Mouse (Mus musculus) liver, adult 2 months (tissue): ENCODE data around the gene Srgap3. TPM values are rescaled to one million over a fixed set of nuclear protein-coding genes. Genes with fewer than 3 reads are reported as not detected.

ENCODE experiments used
- DNase-seq: peaks from one replicate; pipeline ENCODE4 v3.0.0-alpha.2; 2011; ENCODE audit warnings: low read depth, low spot score; ENCODE audit errors: extremely low read depth
- H3K27ac ChIP-seq: fragments of 200-500 bp; replicated peaks from 2 replicates; pipeline ENCODE4 v1.5.1; 2012; ENCODE audit warnings: low read depth, mild to moderate bottlenecking, control low read depth, inconsistent platforms, low read length; ENCODE audit not compliant: insufficient read depth
- H3K27me3 ChIP-seq: fragments of 200-500 bp; 2 replicates; pipeline ENCODE4 v1.6.1; 2012; ENCODE audit warnings: mild to moderate bottlenecking, moderate library complexity, low read length, inconsistent platforms; ENCODE audit not compliant: control insufficient read depth, insufficient read depth
- H3K36me3 ChIP-seq: fragments of 200-500 bp; 2 replicates; pipeline ENCODE4 v1.6.1; 2012; ENCODE audit warnings: low read length, inconsistent platforms; ENCODE audit not compliant: control insufficient read depth, insufficient read depth
- H3K4me1 ChIP-seq: fragments of 200-500 bp; 2 replicates; pipeline ENCODE4 v1.6.1; 2011; ENCODE audit warnings: low read length; ENCODE audit not compliant: control insufficient read depth, insufficient read depth
- H3K4me3 ChIP-seq: fragments of 200-500 bp; 2 replicates; pipeline ENCODE4 v1.5.1; 2011; ENCODE audit warnings: low read depth, mild to moderate bottlenecking, control low read depth, low read length, moderate library complexity; ENCODE audit not compliant: insufficient read depth
- H3K79me2 ChIP-seq: fragments of 200-500 bp; 2 replicates; pipeline ENCODE4 v1.6.1; 2012; ENCODE audit warnings: inconsistent platforms, mild to moderate bottlenecking, low read length, moderate library complexity; ENCODE audit not compliant: control insufficient read depth, insufficient read depth
- H3K9ac ChIP-seq: fragments of 200-500 bp; 2 replicates; pipeline ENCODE4 v1.6.1; 2012; ENCODE audit warnings: low read depth, mild to moderate bottlenecking, control low read depth, inconsistent platforms, low read length
- CTCF ChIP-seq: fragments of 200-500 bp; IDR thresholded peaks from 2 replicates; pipeline ENCODE4 v1.5.1; 2011; ENCODE audit warnings: low read depth, low read length, control low read depth
- POLR2A ChIP-seq: fragments of 200-500 bp; IDR thresholded peaks from 2 replicates; pipeline ENCODE4 v1.6.1; 2011; ENCODE audit warnings: low read length, control low read depth; ENCODE audit not compliant: insufficient read depth; ENCODE audit errors: extremely low read depth
- WGBS: fragments of 180-500 bp; shearing (Covaris S2); methylation state at CpG from one replicate; pipeline ENCODE4 v1.1.7; 2018; 5-methylcytosine and 5-hydroxymethylcytosine counted together
- polyA plus RNA-seq: library from polyadenylated mRNA; depleted of rRNA; stranded (reverse); fragments of >200 nt; gene quantifications from 2 replicates; pipeline ENCODE4 v1.2.3, GENCODE M21; 2012
- total RNA-seq: library from RNA; depleted of rRNA; stranded (reverse); fragments of >200 nt; gene quantifications from 2 replicates; pipeline ENCODE4 v1.2.3, GENCODE M21; 2014

Gene Srgap3
- total and polyA plus RNA-seq, 2 experiments: 0.69 to 0.83 TPM

DNA sequence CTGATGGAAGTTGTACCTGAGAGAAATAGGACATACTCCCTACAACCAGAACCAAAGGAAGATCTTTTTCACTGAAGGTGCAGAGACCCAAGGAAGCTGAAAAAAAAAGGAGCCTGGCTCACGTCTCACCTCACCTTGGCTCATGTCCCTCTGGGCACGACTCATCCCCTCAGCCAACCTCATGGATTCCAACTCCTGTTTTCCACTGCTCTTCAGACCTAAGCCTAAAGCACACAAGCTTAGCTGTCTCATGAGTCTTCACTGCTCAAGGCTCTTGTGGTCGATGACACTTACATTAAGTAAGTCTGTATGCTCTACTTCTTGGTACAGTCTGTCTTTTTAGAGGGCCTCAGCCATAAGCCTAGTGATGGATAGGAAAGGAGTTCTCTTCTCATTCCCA is 31.9 kb upstream of the Srgap3 start:
- TF ChIP-seq CTCF (no peak), POLR2A (no peak)
- WGBS: 90% methylated on average over 3 of the region's 3 CpGs
- no peak overlapping the region for H3K27ac ChIP-seq
- no peak overlapping the region for H3K9ac ChIP-seq
- H3K4me1 ChIP-seq: no peaks in the 10 kb centered on the region
- H3K27me3 ChIP-seq: no peaks in the 10 kb centered on the region
- H3K36me3 ChIP-seq: no peaks in the 10 kb centered on the region
- no peak for DNase-seq
- no peaks in the 10 kb centered on the region for H3K79me2 ChIP-seq
- H3K4me3 ChIP-seq: no peak overlapping the region

DNA sequence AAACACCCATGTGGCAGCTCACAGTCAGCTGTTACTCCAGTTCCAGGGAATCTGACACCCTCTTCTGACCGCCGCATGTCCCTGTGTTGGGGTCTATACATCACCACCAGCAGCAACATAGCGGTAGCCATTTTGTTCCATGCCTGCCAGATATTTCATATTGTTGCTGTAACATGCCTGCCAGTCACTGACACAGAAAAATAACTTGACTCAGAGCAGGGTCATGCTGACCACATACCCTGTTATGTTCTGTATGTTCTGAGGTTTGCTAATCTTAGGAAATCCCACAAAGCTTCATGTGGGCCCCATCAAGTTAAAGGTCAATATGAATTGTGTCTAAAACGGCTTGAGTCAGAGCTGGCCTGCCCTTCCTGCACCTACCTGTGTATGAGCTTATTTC is 30.2 kb upstream of the Srgap3 start:
- no peaks in the 10 kb centered on the region for H3K4me1 ChIP-seq
- DNase-seq: no peak
- H3K27me3 ChIP-seq: no peaks in the 10 kb centered on the region
- no peak overlapping the region for H3K4me3 ChIP-seq
- H3K27ac ChIP-seq: no peak overlapping the region
- no peaks in the 10 kb centered on the region for H3K36me3 ChIP-seq
- H3K9ac ChIP-seq: no peak overlapping the region
- TF ChIP-seq CTCF (no peak), POLR2A (no peak)
- H3K79me2 ChIP-seq: no peaks in the 10 kb centered on the region
- WGBS: 75% methylated on average over 4 of the region's 4 CpGs

DNA sequence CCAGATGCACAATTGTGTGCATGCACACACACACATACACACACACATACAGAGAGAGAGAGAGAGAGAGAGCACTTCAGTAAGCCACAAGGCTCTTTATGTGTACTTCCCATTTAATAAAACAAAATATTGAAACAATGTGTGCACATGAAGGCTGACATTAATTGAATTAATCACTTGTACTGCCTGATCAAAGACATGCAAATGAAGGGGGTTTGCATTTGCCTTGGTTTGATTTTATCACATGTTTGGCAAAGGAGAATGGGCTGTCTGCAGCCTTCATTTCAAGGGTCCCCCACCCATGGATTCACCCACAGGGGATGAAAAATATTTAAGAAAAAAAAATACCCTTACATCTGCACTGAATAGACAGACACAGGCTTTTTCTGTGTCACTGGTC is 29.5 kb upstream of the Srgap3 start:
- H3K4me3 ChIP-seq: no peak overlapping the region
- DNase-seq: no peak
- H3K79me2 ChIP-seq: no peaks in the 10 kb centered on the region
- no peaks in the 10 kb centered on the region for H3K36me3 ChIP-seq
- no peak for TF ChIP-seq POLR2A
- no peak for TF ChIP-seq CTCF
- no peak overlapping the region for H3K9ac ChIP-seq
- H3K4me1 ChIP-seq: no peaks in the 10 kb centered on the region
- H3K27me3 ChIP-seq: no peaks in the 10 kb centered on the region
- H3K27ac ChIP-seq: no peak overlapping the region

DNA sequence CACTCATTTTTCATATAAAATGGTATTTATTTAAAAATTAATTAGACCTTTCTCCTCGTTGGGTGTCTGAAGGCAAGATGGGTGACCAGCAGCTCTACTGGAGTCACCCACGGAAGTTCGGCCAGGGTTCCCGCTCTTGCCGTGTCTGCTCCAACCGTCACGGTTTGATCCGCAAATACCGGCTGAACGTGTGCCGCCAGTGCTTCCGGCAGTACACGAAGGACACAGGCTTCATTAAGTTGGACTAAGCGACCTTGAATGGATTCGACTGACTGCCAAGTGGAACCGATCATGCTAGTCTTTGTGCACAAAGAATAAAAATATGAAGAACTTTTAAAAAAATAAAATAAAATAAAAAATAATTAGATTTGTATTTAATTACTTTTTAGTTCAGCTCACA is 29.1 kb upstream of the Srgap3 start:
- no peaks in the 10 kb centered on the region for H3K79me2 ChIP-seq
- no peaks in the 10 kb centered on the region for H3K27me3 ChIP-seq
- no peak overlapping the region for H3K27ac ChIP-seq
- no peaks in the 10 kb centered on the region for H3K36me3 ChIP-seq
- TF ChIP-seq POLR2A (no peak), CTCF (no peak)
- H3K4me1 ChIP-seq: no peaks in the 10 kb centered on the region
- H3K9ac ChIP-seq: no peak overlapping the region
- no peak overlapping the region for H3K4me3 ChIP-seq
- WGBS: 90% methylated on average over 16 of the region's 16 CpGs
- DNase-seq: no peak

DNA sequence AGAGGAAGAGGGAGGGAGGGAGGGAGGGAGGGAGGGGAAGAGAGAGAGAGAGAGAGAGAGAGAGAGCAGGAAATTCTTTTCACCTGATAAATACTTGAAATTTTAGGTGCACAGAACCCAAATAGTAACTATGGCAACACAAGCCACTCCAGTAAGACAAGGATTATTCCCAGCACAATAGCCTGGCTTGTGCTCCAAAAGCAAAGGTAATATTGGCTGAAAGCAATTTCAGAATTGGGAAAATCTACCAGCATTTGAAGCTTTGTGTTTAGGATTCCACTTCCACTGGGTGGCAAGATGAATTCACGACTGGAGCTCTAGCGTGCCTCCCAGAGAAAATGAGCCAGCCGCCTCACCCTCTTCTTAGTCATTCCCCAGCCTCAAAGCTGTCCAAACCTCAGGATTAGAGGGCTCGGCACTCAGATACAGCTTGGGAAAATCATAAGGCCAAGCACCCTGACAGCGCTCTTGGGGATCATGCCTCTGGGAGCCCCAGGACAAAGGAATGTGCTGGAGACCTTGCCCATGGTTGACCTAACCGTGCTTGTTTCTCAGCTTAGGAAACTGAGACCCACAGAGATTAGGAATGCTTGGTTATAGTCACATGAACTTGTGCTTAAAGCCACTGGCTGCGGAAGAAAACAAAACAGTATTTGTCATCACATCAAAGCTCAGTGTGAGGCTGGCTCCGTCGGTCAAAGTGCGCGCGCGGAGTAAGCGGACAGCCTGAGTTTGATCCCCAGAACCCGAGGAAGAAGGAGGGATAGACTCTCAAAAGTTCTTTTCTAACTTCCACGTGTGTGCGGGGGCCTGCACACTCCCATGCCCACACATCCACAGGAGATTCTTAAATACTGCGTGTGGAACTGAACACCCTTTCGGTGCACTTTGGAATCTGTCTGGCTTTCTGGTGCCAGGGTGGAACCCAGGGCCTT is 27.0 kb upstream of the Srgap3 start:
- Histone ChIP-seq H3K9ac (no peak overlapping the region), H3K27me3 (no peaks in the 10 kb centered on the region), H3K4me1 (no peaks in the 10 kb centered on the region), H3K36me3 (no peaks in the 10 kb centered on the region), H3K4me3 (no peak overlapping the region), H3K79me2 (no peaks in the 10 kb centered on the region), H3K27ac (no peak overlapping the region)
- WGBS: 74% methylated on average over 19 of the region's 19 CpGs
- no peak for DNase-seq
- TF ChIP-seq POLR2A (no peak), CTCF (no peak)
